Mouse (Mus musculus): ENCODE data around the gene Rnd2.

GRCm38 (mm10) chr11:101451536-101451935 is 13.3 kb upstream of the Rnd2 start:
- TF ChIP-seq MAFK (IDR thresholded peaks at IDR 0.05; ENCODE audit: insufficient read depth, low read depth, low read length) = 0 out of 2 replicates have a peak, but pooled peaks have one; percentile 45
- TF ChIP-seq CHD2 (IDR thresholded peaks at IDR 0.05; ENCODE audit: low read depth, low read length) = no peak
- TF ChIP-seq HCFC1 (IDR thresholded peaks at IDR 0.05; ENCODE audit: borderline replicate concordance, insufficient read depth, low read length) = no peak
- no peak for TF ChIP-seq ZC3H11A (IDR thresholded peaks at IDR 0.05; ENCODE audit: borderline replicate concordance, low read depth, low read length)
- TF ChIP-seq ZNF384 (IDR thresholded peaks at IDR 0.05; ENCODE audit: low read depth, low read length) = no peak

Data from ES-E14 (cell line).